Mouse (Mus musculus) kidney, adult 2 months (tissue): Measurements from ENCODE around the gene Engase.

Source experiments
- CTCF ChIP-seq: fragments of 200-500 bp; conservative IDR thresholded peaks from 2 replicates; pipeline ENCODE4 v1.5.1; 2011; ENCODE audit warnings: low read depth, mild to moderate bottlenecking, control low read depth, low read length, moderate library complexity, mixed read lengths; ENCODE audit not compliant: insufficient read depth, insufficient read length
- POLR2A ChIP-seq: fragments of 200-500 bp; IDR thresholded peaks from one replicate; pipeline ENCODE4 v1.6.1; 2011; ENCODE audit warnings: low read depth, low read length, control low read depth

GRCm38 (mm10) chr11:118486881-118487772 lies 10.5 kb downstream of the Engase start:
- TF ChIP-seq POLR2A, result no peak
- TF ChIP-seq CTCF, result no peak
